In the genomic region with DNA sequence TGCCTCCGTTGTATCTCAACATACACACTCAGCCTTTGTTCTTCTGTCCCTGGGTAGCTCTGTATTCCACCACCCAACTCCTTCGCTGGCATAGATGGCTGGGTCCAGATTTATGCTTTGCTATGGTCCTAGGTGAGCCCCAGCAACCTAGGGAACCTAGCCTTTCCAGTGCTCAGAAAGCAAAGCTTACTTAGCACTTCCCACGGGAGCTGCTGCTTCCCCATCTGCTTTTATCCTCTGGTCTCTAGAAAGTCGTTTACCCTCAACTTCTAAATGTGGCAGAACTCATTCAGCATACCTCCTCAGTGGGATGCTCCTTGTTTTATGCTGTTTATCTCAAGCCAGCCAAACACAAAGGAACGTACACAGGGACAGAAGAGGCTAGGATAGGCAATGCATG, we compare ENCODE assay signal across 19 mouse cellular contexts.
DNase-seq lines count a peak whose midpoint lies in the region; ATAC-seq lines count a peak whose summit lies in the region.
"Had no signal": no experiment of that assay in that cellular context is flagged by ENCODE, and none has a peak within 500 bp of the region (broad histone marks: within the 10 kb centered on the region; RNA-seq: fewer than 3 reads in every experiment).

No protein-coding gene starts in this region.

- no peak for ATAC-seq in hindbrain, embryonic 13.5 days (ENCODE audit: low FRiP score)
- ATAC-seq in hindbrain, embryonic 11.5 days (ENCODE audit: low FRiP score): no peak
- ATAC-seq: forebrain, postnatal 0 days; intestine, postnatal 0 days had no signal

- intact Hi-C loops in left cerebral cortex, postnatal 36 days (cut with DNase I): no loop called here

- H3K27me3 ChIP-seq in hindbrain, embryonic 13.5 days: no peaks in the 10 kb centered on the region
- no peaks in the 10 kb centered on the region for H3K27me3 ChIP-seq in hindbrain, embryonic 11.5 days (ENCODE audit: control insufficient read depth, insufficient read depth, low read length)
- H3K27me3 ChIP-seq: liver, embryonic 13.5 days had no signal

- 57% methylated on average over 5 of the region's 5 CpGs for WGBS in hindbrain, embryonic 13.5 days
- 59% methylated on average over 5 of the region's 5 CpGs for WGBS in hindbrain, embryonic 11.5 days

- no peak overlapping the region for H3K9ac ChIP-seq in hindbrain, embryonic 13.5 days
- H3K9ac ChIP-seq in hindbrain, embryonic 11.5 days (ENCODE audit: low read depth, low read length): no peak overlapping the region
- H3K9ac ChIP-seq: forebrain, postnatal 0 days; liver, embryonic 13.5 days had no signal

- H3K9me3 ChIP-seq in hindbrain, embryonic 13.5 days: no peaks in the 10 kb centered on the region
- H3K9me3 ChIP-seq in hindbrain, embryonic 11.5 days (ENCODE audit: control insufficient read depth, low read length): no peaks in the 10 kb centered on the region
- H3K9me3 ChIP-seq: embryonic facial prominence, embryonic 10.5 days; liver, embryonic 13.5 days had no signal

- 0 out of 2 replicates have a peak overlapping the region, but pooled peaks have one; percentile 9 for H3K27ac ChIP-seq in hindbrain, embryonic 13.5 days
- H3K27ac ChIP-seq in hindbrain, embryonic 11.5 days (ENCODE audit: low read depth, low read length): no peak overlapping the region
- H3K27ac ChIP-seq: embryonic facial prominence, embryonic 10.5 days; gastrocnemius, adult 2 months; liver, embryonic 13.5 days; stomach, postnatal 0 days had no signal

- no peak overlapping the region for H3K4me2 ChIP-seq in hindbrain, embryonic 13.5 days
- H3K4me2 ChIP-seq in hindbrain, embryonic 11.5 days (replicated peaks; ENCODE audit: low read depth, low read length): no peak overlapping the region
- H3K4me2 ChIP-seq: liver, embryonic 13.5 days had no signal

- peaks cover 21% of the 10 kb centered on the region for H3K4me1 ChIP-seq in hindbrain, embryonic 13.5 days (replicated peaks)
- peaks cover 5% of the 10 kb centered on the region; the same call in 1 of the 2 replicates for H3K4me1 ChIP-seq in hindbrain, embryonic 11.5 days (replicated peaks; ENCODE audit: control insufficient read depth, insufficient read depth, low read length)
- H3K4me1 ChIP-seq: liver, embryonic 13.5 days had no signal

- H3K4me3 ChIP-seq in hindbrain, embryonic 13.5 days: no peak overlapping the region
- no peak overlapping the region for H3K4me3 ChIP-seq in hindbrain, embryonic 11.5 days (ENCODE audit: low read depth, low read length)
- H3K4me3 ChIP-seq: embryonic facial prominence, embryonic 10.5 days; gastrocnemius, adult 2 months; liver, embryonic 13.5 days had no signal

- H3K36me3 ChIP-seq in hindbrain, embryonic 13.5 days: 0 out of 2 replicates have a peak, but pooled peaks cover 7% of the 10 kb centered on the region
- H3K36me3 ChIP-seq in hindbrain, embryonic 11.5 days (ENCODE audit: control insufficient read depth, insufficient read depth, low read length): no peaks in the 10 kb centered on the region
- H3K36me3 ChIP-seq: embryonic facial prominence, embryonic 10.5 days; liver, embryonic 13.5 days had no signal

- no peak for DNase-seq in hindbrain, embryonic 11.5 days (ENCODE audit: low spot score)
- peak; percentile 34 to 60 for DNase-seq in left cerebral cortex, postnatal 36 days (ENCODE audit: low spot score in 2 of 2)
- no peak for DNase-seq in left cerebral cortex, adult 11 months (ENCODE audit: low spot score)
- peak; percentile 43 to 67 for DNase-seq in right cerebral cortex, adult 2 months (ENCODE audit: low spot score in 2 of 2)
- no peak for DNase-seq in right cerebral cortex, postnatal 4 days
- DNase-seq in adrenal gland, postnatal 14 days: no peak
- DNase-seq: adrenal gland, postnatal 36 days; cerebellum, adult 11 months; cerebellum, adult 9-11 months; forebrain, postnatal 0 days; gastrocnemius, adult 2 months; kidney, postnatal 25 days; liver, embryonic 13.5 days; lung, adult 2 months; lung, postnatal 14 days had no signal

Comparison
In these comparisons a context has a peak if more than half of its experiments do, and no peak if none do; other contexts are left out.
1. DNase-seq: peak in left cerebral cortex, postnatal 36 days (2 of 2) and right cerebral cortex, adult 2 months (2 of 2); none in hindbrain, embryonic 11.5 days (single experiment), left cerebral cortex, adult 11 months (single experiment), right cerebral cortex, postnatal 4 days (single experiment) and adrenal gland, postnatal 14 days (single experiment).